Mouse (Mus musculus): ENCODE data around the gene Serpinc1.

DNA sequence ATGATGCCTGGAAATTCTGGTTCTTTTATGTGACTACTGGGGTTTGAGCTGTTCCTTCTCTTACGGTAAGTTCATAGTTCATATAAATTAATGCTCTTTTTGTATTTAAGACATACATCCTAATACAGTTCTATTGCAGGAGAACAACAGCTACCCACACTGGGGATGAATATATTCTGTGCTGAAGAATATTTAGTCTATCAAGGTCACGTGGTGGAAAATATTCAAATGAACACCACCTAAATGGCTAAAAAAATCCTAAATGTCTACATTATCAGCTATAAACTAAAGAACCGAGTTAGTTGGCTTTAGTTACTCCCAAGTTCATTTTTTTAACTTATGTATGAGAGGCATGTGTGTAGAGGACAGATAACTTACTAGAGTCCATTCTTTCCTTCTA is 51.7 kb downstream of the Serpinc1 start:
- no peak for TF ChIP-seq CTCF (conservative IDR thresholded peaks at IDR 0.05; ENCODE audit: low read length)
- TF ChIP-seq POU5F1 (IDR thresholded peaks at IDR 0.05; ENCODE audit: borderline replicate concordance, low read length): no peak
